Mouse (Mus musculus) inflammation-experienced regulatory T-cells, adult 16 weeks (primary cell): ENCODE measurements around the gene Eif4a3. TPM values are rescaled to one million over a fixed set of nuclear protein-coding genes. Genes with fewer than 3 reads are reported as not detected.

Source experiments
- polyA plus RNA-seq: library from polyadenylated mRNA; unstranded; fragments of 100-300 nt; shearing (Covaris generic); gene quantifications from one replicate; pipeline ENCODE4 v1.2.1, GENCODE M21; 2017

Eif4a3 gene
- polyA plus RNA-seq: 291 TPM

GRCm38 (mm10) chr11:119299391-119300245 is at the start of gene Eif4a3:
Gene Eif4a3, minus strand, starts transcription at chr11:119300089.

GRCm38 (mm10) chr11:119307658-119307867 is 7.7 kb upstream of the Eif4a3 start, which contains the start of gene Card14:
Gene Card14, plus strand, starts transcription at chr11:119307768.

GRCm38 (mm10) chr11:119267768-119268556 is 31.9 kb downstream of the Eif4a3 start, which contains the start of gene Gaa:
Gene Gaa, plus strand, starts transcription at chr11:119267887.

Other genes starting within 250 kb of the Eif4a3 start
- gene Cbx4, start 213.9 kb downstream of the Eif4a3 start, polyA plus RNA-seq: 5.8 TPM
- 0.67 TPM for gene Tbc1d16, start 71.6 kb downstream of the Eif4a3 start, polyA plus RNA-seq
- gene Ccdc40, start 71.5 kb downstream of the Eif4a3 start, polyA plus RNA-seq: 3.0 TPM
- 42.8 TPM for gene Gaa, start 32.2 kb downstream of the Eif4a3 start, polyA plus RNA-seq
- gene Card14, start 7.7 kb upstream of the Eif4a3 start, polyA plus RNA-seq: not detected
- gene Sgsh, start 55.4 kb upstream of the Eif4a3 start, polyA plus RNA-seq: 18.6 TPM
- 21.9 TPM for gene Slc26a11, start 55.5 kb upstream of the Eif4a3 start, polyA plus RNA-seq
- gene Rnf213, start 93.0 kb upstream of the Eif4a3 start, polyA plus RNA-seq: 19.8 TPM
- gene Endov, start 191.3 kb upstream of the Eif4a3 start, polyA plus RNA-seq: 27.5 TPM
- gene Nptx1, start 247.7 kb upstream of the Eif4a3 start, polyA plus RNA-seq: not detected